Mouse (Mus musculus) left cerebral cortex, postnatal 4 days (tissue): ENCODE data around the gene Isg20l2. TPM values are rescaled to one million over a fixed set of nuclear protein-coding genes. Genes with fewer than 3 reads are reported as not detected.

Experiments used
- total RNA-seq, 2 experiments: library from RNA; stranded (reverse); gene quantifications; 2 replicates each; pipeline ENCODE4 v1.2.3; 2021

The Isg20l2 gene
- total RNA-seq, 2 experiments from 2014 or later, result 23.4 to 24.9 TPM

Other genes with a start within 250 kb of the Isg20l2 start
- 1 to 10 TPM in 1 of 2 experiments, under 1 TPM in 1; 0.46 to 1.4 TPM for gene Lrrc71, start 181.7 kb upstream of the Isg20l2 start, total RNA-seq
- under 1 TPM; 0.38 to 0.93 TPM for gene Ntrk1, start 135.2 kb upstream of the Isg20l2 start, total RNA-seq
- 1 to 10 TPM in 1 of 2 experiments, under 1 TPM in 1; 0.70 to 1.9 TPM for gene Insrr, start 133.4 kb upstream of the Isg20l2 start, total RNA-seq
- gene Pear1, start 106.0 kb upstream of the Isg20l2 start, total RNA-seq, result 10 to 100 TPM in 1 of 2 experiments, 1 to 10 TPM in 1; 8.0 to 11.5 TPM
- gene Sh2d2a, start 83.6 kb upstream of the Isg20l2 start, total RNA-seq, result not detected
- gene Prcc, start 44.7 kb upstream of the Isg20l2 start, total RNA-seq, result 10 to 100 TPM; 72.8 to 73.3 TPM
- gene Hdgf, start 24.0 kb upstream of the Isg20l2 start, total RNA-seq, result 100 to 1,000 TPM; 131 to 136 TPM
- 10 to 100 TPM; 43.6 to 49.0 TPM for gene Mrpl24, start 10.8 kb upstream of the Isg20l2 start, total RNA-seq
- 10 to 100 TPM; 17.1 to 17.8 TPM for gene Rrnad1, start 403 bp downstream of the Isg20l2 start, total RNA-seq
- 1 to 10 TPM; 6.9 to 8.2 TPM for gene Crabp2, start 18.4 kb downstream of the Isg20l2 start, total RNA-seq
- 10 to 100 TPM; 25.8 to 25.9 TPM for gene Nes, start 40.8 kb downstream of the Isg20l2 start, total RNA-seq
- gene Bcan, start 69.9 kb downstream of the Isg20l2 start, total RNA-seq, result 100 to 1,000 TPM; 183 to 192 TPM
- gene Hapln2, start 97.3 kb downstream of the Isg20l2 start, total RNA-seq, result under 1 TPM; 0.40 to 0.46 TPM
- 10 to 100 TPM; 26.5 to 30.6 TPM for gene Gpatch4, start 112.8 kb downstream of the Isg20l2 start, total RNA-seq
- gene Naxe, start 128.2 kb downstream of the Isg20l2 start, total RNA-seq, result 10 to 100 TPM; 59.0 to 66.1 TPM
- not detected for gene Ttc24, start 148.0 kb downstream of the Isg20l2 start, total RNA-seq
- gene Iqgap3, start 151.7 kb downstream of the Isg20l2 start, total RNA-seq, result 1 to 10 TPM; 3.5 to 3.9 TPM
- gene Mef2d, start 212.1 kb downstream of the Isg20l2 start, total RNA-seq, result 100 to 1,000 TPM; 113 to 121 TPM